Mouse (Mus musculus): ENCODE results near the gene Kank1.

Gene Kank1

DNA sequence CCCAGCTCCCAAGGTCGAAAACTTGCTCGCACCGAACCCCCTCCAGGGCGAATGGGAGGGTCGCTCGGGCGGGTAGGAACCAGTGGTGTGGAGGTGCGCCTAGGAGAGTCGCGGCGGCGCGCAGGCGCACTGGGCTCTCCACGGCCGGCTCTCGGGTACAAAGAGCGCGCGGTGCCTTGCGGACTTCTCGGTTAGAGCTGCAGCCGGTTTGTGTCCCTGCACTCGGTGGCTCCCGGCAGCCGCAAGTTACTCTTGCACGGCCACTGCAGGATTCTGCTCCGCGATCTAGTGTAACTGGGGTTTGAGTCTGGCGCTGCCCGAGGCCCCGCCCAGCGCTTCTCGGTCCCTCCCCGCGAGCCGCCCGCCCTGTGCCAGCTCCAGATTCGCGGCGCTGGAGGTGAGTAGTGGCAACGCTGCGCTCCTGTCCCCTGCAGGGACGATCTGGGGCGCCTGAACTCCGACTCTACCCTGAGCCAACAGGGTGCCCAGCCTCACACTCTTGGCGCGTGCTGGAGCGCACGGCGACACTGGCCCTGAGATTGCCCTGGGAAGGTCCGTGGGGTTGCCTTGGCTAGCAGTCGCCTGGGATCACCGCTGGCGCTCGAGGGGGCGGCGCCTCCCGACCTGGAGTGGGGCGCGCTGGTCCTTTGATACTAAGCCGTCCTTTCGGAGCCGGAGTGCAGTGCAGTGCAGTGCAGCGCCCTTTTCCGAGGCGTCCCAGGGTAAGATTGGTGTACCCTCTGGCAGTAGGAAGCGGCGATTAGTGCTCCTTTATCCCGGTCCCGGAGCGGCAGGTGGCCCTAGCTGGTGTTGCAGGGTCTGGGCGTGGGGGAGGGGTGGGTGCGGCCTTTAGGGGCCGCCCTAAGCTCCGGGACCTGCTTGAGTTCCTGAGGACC is at the start of gene Kank1:
TSS of gene Kank1 (plus strand) at position 380 of the 896 bp plus-strand sequence.
- peak; percentile 5 for DNase-seq

- DNase-seq, result peak; percentile 12
These were observed 49.1 kb upstream of the Kank1 start for GRCm38 (mm10) chr19:25187681-25188080.

- no peak for DNase-seq
These were observed 43.0 kb upstream of the Kank1 start for GRCm38 (mm10) chr19:25193751-25194150.

DNA sequence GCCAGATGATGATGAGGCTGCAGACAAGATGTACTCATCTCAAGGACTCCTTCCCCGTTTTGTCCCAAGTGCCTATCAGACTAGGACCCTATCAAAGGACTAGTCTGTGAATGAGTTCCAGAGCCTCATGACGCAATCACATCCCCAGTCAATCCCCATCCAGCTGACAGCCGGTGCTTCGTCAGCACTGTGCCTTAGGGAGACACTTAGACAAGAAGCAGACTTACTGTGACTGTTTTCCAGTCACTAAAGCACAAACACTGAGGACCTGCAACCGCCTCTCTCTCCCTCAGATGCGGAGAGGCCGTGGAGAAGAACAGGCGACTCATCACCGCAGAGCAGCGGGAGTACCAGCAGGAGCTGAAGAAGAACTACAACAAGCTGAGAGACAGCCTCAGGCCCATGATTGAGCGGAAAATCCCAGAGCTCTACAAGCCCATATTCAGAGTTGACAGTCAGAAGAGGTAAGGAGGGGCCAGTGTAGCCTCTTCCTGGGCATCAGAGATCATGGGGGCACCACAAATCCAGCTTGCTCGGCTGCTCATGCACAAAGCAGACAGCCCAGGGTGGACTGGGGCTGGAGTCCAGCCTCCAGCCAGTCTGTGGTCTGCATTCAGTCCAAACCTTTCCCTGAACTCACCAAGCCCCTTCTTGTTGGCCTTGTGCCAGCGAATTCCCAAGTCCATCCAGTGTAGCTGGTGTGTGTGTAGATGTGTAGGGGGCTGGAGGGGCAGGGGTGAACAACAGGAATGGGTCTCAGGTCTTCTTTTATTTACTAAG is 36.5 kb upstream of the Kank1 start:
- no peak for DNase-seq

DNA sequence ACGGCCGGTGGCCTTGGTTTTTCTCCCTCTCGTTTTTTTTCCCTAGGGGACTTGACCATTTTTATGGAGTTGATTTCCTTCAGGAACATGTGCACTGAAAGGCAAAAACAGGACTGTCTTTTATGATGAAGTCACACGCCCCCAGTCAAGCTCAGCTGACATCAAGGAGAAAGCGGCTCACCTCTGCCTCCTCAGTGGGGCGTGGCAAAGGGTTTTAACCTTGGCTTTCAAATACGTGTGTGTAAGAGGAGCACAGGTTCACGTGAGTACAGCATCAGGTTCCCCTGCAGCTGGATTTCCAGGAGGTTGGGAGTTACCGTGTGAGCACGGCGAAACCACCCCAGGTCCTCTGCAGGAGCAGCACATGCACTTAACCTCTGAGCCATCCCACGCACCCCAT is 33.7 kb upstream of the Kank1 start:
- DNase-seq, result no peak

GRCm38 (mm10) chr19:25206969-25207368 is 29.8 kb upstream of the Kank1 start:
- DNase-seq, result no peak

DNA sequence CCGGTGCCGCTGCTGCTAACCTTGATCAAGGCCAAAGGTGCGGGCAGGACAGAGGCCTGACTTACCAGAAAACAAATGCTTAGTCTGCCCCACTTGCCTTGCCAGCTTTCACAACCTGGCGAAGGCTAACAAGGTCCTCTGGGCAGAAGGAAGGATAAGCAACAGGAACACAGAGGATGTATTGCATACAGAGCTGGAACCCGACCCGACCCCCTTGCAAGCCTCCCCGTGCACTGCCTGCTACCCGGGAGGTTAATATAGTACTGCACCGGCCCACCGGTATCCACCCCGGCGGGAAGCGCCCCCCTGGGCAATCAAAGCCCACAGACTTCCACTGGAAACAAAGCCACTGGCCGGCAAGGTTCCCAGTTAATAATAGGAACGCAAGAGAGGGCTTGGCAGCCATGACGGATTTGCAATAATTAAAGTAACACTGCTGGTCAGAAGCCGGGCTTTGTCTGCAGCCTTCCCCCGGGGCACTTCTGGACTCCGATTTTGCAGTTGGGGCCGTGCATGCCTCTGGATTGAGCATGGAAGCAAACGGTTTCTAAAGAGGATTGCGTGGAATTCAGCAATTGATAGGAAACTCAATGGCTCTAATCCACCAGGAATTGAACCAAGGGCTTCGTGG is 28.9 kb upstream of the Kank1 start:
- no peak for DNase-seq

DNA sequence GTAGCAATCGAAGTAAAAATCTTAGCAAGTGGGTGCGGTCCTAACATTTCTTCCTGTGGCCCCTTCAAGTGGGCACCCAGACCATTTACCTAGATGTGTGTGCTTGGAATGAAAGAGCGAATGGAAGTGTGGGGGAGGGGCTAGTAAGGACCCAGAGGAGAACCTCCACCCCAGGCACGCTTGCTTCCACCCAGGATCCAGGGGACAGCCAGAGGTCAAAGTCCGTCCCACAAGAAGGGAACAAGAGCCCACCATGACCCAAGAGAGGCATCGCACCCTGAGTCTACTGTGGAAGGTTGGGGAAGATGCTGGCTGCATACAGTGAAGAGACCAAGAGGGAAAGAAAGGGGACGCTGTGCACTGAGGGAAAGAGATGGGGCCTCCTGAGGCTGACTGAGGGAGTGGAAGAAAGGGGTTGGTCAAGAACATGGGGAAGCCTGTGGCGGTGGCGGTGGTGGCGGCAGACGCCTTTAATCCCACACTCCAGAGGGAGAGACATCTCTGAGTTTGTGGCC is 28.1 kb upstream of the Kank1 start:
- DNase-seq, result no peak

DNA sequence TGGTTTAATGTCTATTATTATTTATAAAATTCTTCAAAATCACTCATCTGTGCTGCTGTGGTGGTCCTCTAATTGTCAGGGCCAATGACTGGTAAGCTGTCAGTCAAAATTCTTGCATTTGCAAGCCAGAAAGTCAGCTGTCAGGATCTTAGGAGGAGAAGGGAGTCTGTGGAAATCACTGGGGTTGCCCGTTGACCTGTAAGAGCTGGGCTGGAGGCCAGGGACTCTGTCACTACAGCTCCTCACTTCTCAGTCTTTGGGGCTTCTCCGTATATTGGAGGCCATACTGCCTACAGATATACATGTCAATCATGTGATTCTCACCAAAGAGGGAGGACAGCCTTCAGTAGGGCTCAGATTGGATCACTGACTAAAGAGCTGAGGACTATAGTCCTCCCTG is 16.2 kb upstream of the Kank1 start:
- DNase-seq, result no peak

DNA sequence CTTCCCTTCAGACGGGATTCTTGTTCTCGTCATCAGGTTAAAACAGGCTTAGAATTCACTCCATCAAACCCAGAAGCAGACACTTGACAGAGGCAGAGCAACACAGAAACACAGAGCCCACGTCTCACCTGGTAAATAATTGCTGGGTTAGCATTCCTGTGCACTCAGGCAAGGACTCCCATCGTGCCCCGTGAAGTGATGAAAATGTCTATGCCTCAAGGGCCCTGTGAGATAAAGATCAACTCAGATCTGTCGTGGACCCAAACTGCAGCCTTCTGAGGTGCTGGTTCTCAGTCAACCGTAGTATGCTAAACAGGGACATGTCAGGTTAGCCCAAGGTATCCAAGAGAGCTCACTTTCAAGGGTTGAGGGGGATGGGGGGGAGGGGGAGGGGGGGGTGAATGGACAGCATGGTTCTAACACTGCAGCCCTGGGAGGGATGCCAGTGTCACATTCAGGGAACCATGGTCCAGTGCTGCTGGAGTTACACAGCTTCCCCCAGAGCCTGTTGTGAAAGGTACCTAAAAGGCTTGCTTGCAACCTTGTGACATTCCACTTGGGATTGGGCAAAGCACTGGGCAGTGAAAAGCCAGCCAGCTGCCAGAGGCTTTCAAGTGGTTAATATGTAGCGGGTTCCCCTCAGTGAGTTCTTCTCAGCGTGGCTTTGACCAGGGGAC is 14.7 kb upstream of the Kank1 start:
- no peak for DNase-seq

GRCm38 (mm10) chr19:25230058-25230974 is 6.5 kb upstream of the Kank1 start:
- DNase-seq, result no peak

DNA sequence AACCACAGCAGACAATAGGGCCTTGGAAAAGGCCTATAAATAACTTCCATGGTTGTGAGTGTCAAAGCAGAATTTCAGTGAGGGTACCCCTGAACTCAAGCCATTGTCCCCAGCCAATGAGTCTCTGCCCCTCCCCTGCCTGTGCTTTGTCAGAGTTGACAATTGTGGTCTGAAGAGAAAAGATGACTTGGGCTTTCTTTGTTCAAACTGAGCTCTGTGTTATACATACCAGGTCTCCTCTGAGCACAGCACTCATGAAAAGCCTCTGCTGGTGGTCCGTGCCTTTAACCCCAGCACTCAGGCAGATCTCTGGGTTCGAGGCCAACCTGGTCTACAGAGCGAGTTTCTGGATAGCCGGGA is 5.8 kb upstream of the Kank1 start:
- no peak for DNase-seq

- DNase-seq, result peak; percentile 10
These were observed 4.7 kb upstream of the Kank1 start for GRCm38 (mm10) chr19:25232032-25232431.

- peak; percentile 6 for DNase-seq
These were observed 791 bp downstream of the Kank1 start for GRCm38 (mm10) chr19:25237492-25238040.

GRCm38 (mm10) chr19:25238121-25238520 is 1.3 kb downstream of the Kank1 start:
- DNase-seq, result no peak

GRCm38 (mm10) chr19:25243566-25243965 is 6.8 kb downstream of the Kank1 start:
- DNase-seq, result no peak

- no peak for DNase-seq
These were observed 9.3 kb downstream of the Kank1 start for GRCm38 (mm10) chr19:25246062-25246461.

DNA sequence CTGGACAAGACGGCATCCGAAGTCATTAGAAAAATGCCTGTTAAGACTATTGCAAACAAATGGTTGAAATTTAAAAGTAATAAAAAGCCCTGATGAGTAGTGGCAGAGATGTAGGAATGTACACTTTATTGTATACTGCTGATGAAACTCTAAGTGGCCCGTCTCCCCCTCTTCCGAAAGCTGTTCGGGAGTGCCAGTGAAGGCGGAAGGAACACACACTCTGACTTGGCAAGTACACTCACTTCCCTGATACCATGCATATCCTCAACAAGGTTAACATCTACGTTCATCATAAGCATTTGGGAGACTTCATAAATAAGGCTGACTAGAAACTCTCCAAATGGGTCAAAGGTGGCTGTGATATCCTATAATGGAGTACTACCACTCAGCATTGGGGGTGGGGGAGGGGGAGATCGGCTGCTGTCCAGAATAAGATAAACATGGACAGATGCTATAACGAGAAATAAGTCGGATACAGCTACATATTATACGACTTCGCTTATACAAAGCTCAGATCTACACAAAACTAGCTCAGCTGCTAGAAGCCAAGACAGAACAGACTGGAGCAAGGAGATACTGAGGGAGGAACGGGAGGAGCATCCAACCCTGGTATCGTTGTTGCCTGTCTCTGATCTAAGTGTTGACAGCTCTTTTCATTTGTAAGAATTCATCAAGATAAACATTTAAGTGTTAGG is 11.2 kb downstream of the Kank1 start:
- no peak for DNase-seq

DNA sequence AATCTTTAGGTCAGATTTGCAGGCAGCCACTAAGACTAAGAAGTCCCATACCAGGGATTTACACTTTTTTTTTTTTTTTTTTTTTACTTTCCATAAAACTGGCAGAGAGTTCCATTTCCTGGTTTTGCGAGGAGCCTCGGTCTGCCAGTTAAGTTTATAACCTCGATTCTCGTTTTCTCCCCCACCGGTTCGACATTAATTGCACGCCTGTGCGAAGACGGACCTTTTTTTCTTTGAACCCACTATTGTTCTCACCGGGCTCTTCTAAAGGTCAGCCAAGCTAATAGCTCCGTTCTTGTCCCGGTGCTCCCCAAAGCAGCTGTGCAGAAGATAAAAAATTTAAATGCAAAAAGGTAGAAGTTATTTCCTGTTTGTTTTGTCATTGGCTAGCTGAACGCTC is 12.5 kb downstream of the Kank1 start:
- no peak for DNase-seq

- no peak for DNase-seq
These were observed 14.9 kb downstream of the Kank1 start for GRCm38 (mm10) chr19:25251610-25252140.

Measured in layer of hippocampus, adult 9-11 months (tissue).